ENCODE assay signal across 24 mouse cellular contexts in genomic region chr14:80213666-80214065, GRCm38 (mm10).
DNase-seq lines count a peak whose midpoint lies in the region; ATAC-seq lines count a peak whose summit lies in the region.
"Had no signal": no experiment of that assay in that cellular context is flagged by ENCODE, and none has a peak within 500 bp of the region (broad histone marks: within the 10 kb centered on the region; RNA-seq: fewer than 3 reads in every experiment).

No protein-coding gene starts in this region.

- no peak overlapping the region for H3K4me3 ChIP-seq in forebrain, embryonic 14.5 days (ENCODE audit: low read depth, low read length)
- H3K4me3 ChIP-seq in forebrain, embryonic 15.5 days, result no peak overlapping the region
- H3K4me3 ChIP-seq in neural tube, embryonic 11.5 days (ENCODE audit: low read depth, low read length), result no peak overlapping the region
- H3K4me3 ChIP-seq in neural tube, embryonic 15.5 days (replicated peaks), result no peak overlapping the region
- H3K4me3 ChIP-seq: embryonic facial prominence, embryonic 13.5 days; embryonic facial prominence, embryonic 15.5 days; erythroblast, embryonic 14.5 days; forebrain, embryonic 10.5 days; forebrain, embryonic 12.5 days had no signal

- 25% methylated on average over 9 of the region's 9 CpGs for WGBS in forebrain, embryonic 14.5 days
- 25% methylated on average over 9 of the region's 9 CpGs for WGBS in forebrain, embryonic 15.5 days
- 32% methylated on average over 9 of the region's 9 CpGs for WGBS in neural tube, embryonic 11.5 days
- WGBS in neural tube, embryonic 15.5 days, result 19% methylated on average over 9 of the region's 9 CpGs

- peak; percentile 39 for DNase-seq in forebrain, embryonic 14.5 days (ENCODE audit: low spot score)
- no peak for DNase-seq in neural tube, embryonic 11.5 days (ENCODE audit: low spot score)
- peak; percentile 17 for DNase-seq in right cerebral cortex, adult 18-20 months
- no peak for DNase-seq in right cerebral cortex, postnatal 4 days
- DNase-seq in brain, adult 2 months (ENCODE audit: low read depth, low spot score), result peak; percentile 74
- DNase-seq in cerebellum, postnatal 4 days (ENCODE audit: low spot score in 2 of 2), result no peak
- DNase-seq: adrenal gland, adult 8-10 months; adrenal gland, postnatal 14 days; adrenal gland, postnatal 36 days; B cell, adult 2 months; cerebellum, adult 11-12 months; cerebellum, adult 2 months; cerebellum, adult 9-10 months had no signal

- no peak for ATAC-seq in forebrain, embryonic 14.5 days
- no peak for ATAC-seq in forebrain, embryonic 15.5 days (replicated peaks)
- 0 out of 2 replicates have a peak, but pooled peaks have one; percentile 16 for ATAC-seq in neural tube, embryonic 11.5 days (ENCODE audit: insufficient read depth, low FRiP score, low TSS enrichment)
- ATAC-seq in neural tube, embryonic 15.5 days (ENCODE audit: low FRiP score), result no peak
- ATAC-seq: activated CD4-positive, CD25-positive, alpha-beta regulatory T cell, adult 4 months; CD4-positive, CD25-positive, alpha-beta regulatory T cell, adult 4 months; Patski had no signal

- no peak overlapping the region for H3K4me2 ChIP-seq in forebrain, embryonic 14.5 days (ENCODE audit: low read length)
- H3K4me2 ChIP-seq in forebrain, embryonic 15.5 days (replicated peaks), result no peak overlapping the region
- no peak overlapping the region for H3K4me2 ChIP-seq in neural tube, embryonic 11.5 days (ENCODE audit: low read depth)
- no peak overlapping the region for H3K4me2 ChIP-seq in neural tube, embryonic 15.5 days
- H3K4me2 ChIP-seq: embryonic facial prominence, embryonic 13.5 days; embryonic facial prominence, embryonic 15.5 days; forebrain, embryonic 12.5 days had no signal

- H3K36me3 ChIP-seq in forebrain, embryonic 14.5 days (ENCODE audit: control insufficient read depth, insufficient read depth, low read length), result no peaks in the 10 kb centered on the region
- H3K36me3 ChIP-seq in forebrain, embryonic 15.5 days, result no peaks in the 10 kb centered on the region
- no peaks in the 10 kb centered on the region for H3K36me3 ChIP-seq in neural tube, embryonic 11.5 days (ENCODE audit: control insufficient read depth, insufficient read depth, low read length)
- H3K36me3 ChIP-seq in neural tube, embryonic 15.5 days, result no peaks in the 10 kb centered on the region
- H3K36me3 ChIP-seq: embryonic facial prominence, embryonic 13.5 days; embryonic facial prominence, embryonic 15.5 days; forebrain, embryonic 10.5 days; forebrain, embryonic 12.5 days; G1E had no signal

- H3K9ac ChIP-seq in forebrain, embryonic 14.5 days (ENCODE audit: low read length), result no peak overlapping the region
- H3K9ac ChIP-seq in forebrain, embryonic 15.5 days (replicated peaks), result no peak overlapping the region
- no peak overlapping the region for H3K9ac ChIP-seq in neural tube, embryonic 11.5 days (ENCODE audit: low read length)
- H3K9ac ChIP-seq in neural tube, embryonic 15.5 days (replicated peaks), result no peak overlapping the region
- H3K9ac ChIP-seq: embryonic facial prominence, embryonic 13.5 days; embryonic facial prominence, embryonic 15.5 days; forebrain, embryonic 12.5 days had no signal

- no peaks in the 10 kb centered on the region for H3K9me3 ChIP-seq in forebrain, embryonic 14.5 days (replicated peaks; ENCODE audit: control insufficient read depth, low read length)
- no peaks in the 10 kb centered on the region for H3K9me3 ChIP-seq in forebrain, embryonic 15.5 days
- H3K9me3 ChIP-seq in neural tube, embryonic 11.5 days (ENCODE audit: control insufficient read depth, low read length), result no peaks in the 10 kb centered on the region
- no peaks in the 10 kb centered on the region for H3K9me3 ChIP-seq in neural tube, embryonic 15.5 days (replicated peaks)
- H3K9me3 ChIP-seq: embryonic facial prominence, embryonic 13.5 days; embryonic facial prominence, embryonic 15.5 days; forebrain, embryonic 10.5 days; forebrain, embryonic 12.5 days had no signal

- H3K4me1 ChIP-seq in forebrain, embryonic 14.5 days (ENCODE audit: control insufficient read depth, insufficient read depth, low read length), result no peaks in the 10 kb centered on the region
- H3K4me1 ChIP-seq in forebrain, embryonic 15.5 days, result peaks cover 16% of the 10 kb centered on the region
- H3K4me1 ChIP-seq in neural tube, embryonic 11.5 days (ENCODE audit: control insufficient read depth, insufficient read depth, low read length), result no peaks in the 10 kb centered on the region
- H3K4me1 ChIP-seq in neural tube, embryonic 15.5 days, result peaks cover 15% of the 10 kb centered on the region; the same call in 1 of the 2 replicates
- H3K4me1 ChIP-seq: embryonic facial prominence, embryonic 13.5 days; embryonic facial prominence, embryonic 15.5 days had no signal

- no peaks in the 10 kb centered on the region; the same call in 1 of the 2 replicates for H3K27me3 ChIP-seq in forebrain, embryonic 14.5 days (replicated peaks; ENCODE audit: control insufficient read depth, insufficient read depth, low read length)
- H3K27me3 ChIP-seq in forebrain, embryonic 15.5 days, result no peaks in the 10 kb centered on the region
- H3K27me3 ChIP-seq in neural tube, embryonic 11.5 days (ENCODE audit: control insufficient read depth, insufficient read depth, low read length), result no peaks in the 10 kb centered on the region
- H3K27me3 ChIP-seq in neural tube, embryonic 15.5 days (replicated peaks), result 0 out of 2 replicates have a peak, but pooled peaks cover 6% of the 10 kb centered on the region
- H3K27me3 ChIP-seq: embryonic facial prominence, embryonic 13.5 days; embryonic facial prominence, embryonic 15.5 days had no signal

- no peak overlapping the region for H3K27ac ChIP-seq in forebrain, embryonic 14.5 days (ENCODE audit: low read depth, low read length)
- H3K27ac ChIP-seq in forebrain, embryonic 15.5 days (replicated peaks), result no peak overlapping the region
- no peak overlapping the region for H3K27ac ChIP-seq in neural tube, embryonic 11.5 days (ENCODE audit: low read depth, low read length)
- no peak overlapping the region for H3K27ac ChIP-seq in neural tube, embryonic 15.5 days (replicated peaks)
- H3K27ac ChIP-seq: embryonic facial prominence, embryonic 13.5 days; embryonic facial prominence, embryonic 15.5 days; forebrain, embryonic 10.5 days; forebrain, embryonic 12.5 days had no signal

Comparison
In these comparisons a context has a peak if more than half of its experiments do, and no peak if none do; other contexts are left out.
1. DNase-seq: peak in forebrain, embryonic 14.5 days (single experiment), right cerebral cortex, adult 18-20 months (single experiment) and brain, adult 2 months (single experiment); none in neural tube, embryonic 11.5 days (single experiment), right cerebral cortex, postnatal 4 days (single experiment) and cerebellum, postnatal 4 days (0 of 2).